Mouse (Mus musculus) T-helper 17 cell (primary cell): ENCODE measurements at regions not wholly inside any gene's neighbourhood (a gene's known extent, or its start where the extent isn't known, plus 50 kb on each side); places are given as distances from the start of the nearest gene placed in this dataset.

Experiments
- in situ Hi-C, 2 experiments: fragments of 300-600 bp; cut with MboI, MseI; formaldehyde crosslinking; loops; 1 replicate in 1 of 2; 2 replicates in 1 of 2; pipeline ENCODE4 v1.15.1; 2025; ENCODE audit warnings: high pct_unique_total_duplicates in 2 of 2

GRCm38 (mm10) chr13:118193951-118194696 is 192.3 kb upstream of the B430218F22Rik start:
- in situ Hi-C loops = loop anchor here in 1 of 2 experiments (5.0 kb wide), 1 partner anchor 653 kb away; no protein-coding TSS in a partner anchor

GRCm38 (mm10) chr13:118208146-118208545 is 178.3 kb upstream of the B430218F22Rik start:
- in situ Hi-C loops = loop anchor here in 1 of 2 experiments (25.0 kb wide), 1 partner anchor 871 kb away; no protein-coding TSS in a partner anchor

- in situ Hi-C loops = no loop called here
Measured at GRCm38 (mm10) chr13:118227354-118227753, 159.1 kb upstream of the B430218F22Rik start.

- in situ Hi-C loops = loop anchor here in 1 of 2 experiments (10.0 kb wide), 1 partner anchor 893 kb away; no protein-coding TSS in a partner anchor
Measured at GRCm38 (mm10) chr13:118237968-118238367, 148.5 kb upstream of the B430218F22Rik start.

GRCm38 (mm10) chr13:118244680-118245079 is 141.8 kb upstream of the B430218F22Rik start:
- in situ Hi-C loops = no loop called here

- in situ Hi-C loops = no loop called here
Measured at GRCm38 (mm10) chr13:118245546-118245945, 140.9 kb upstream of the B430218F22Rik start.

GRCm38 (mm10) chr13:118259606-118260005 is 126.8 kb upstream of the B430218F22Rik start:
- in situ Hi-C loops = no loop called here

GRCm38 (mm10) chr13:118262971-118263370 is 123.5 kb upstream of the B430218F22Rik start:
- in situ Hi-C loops = no loop called here

GRCm38 (mm10) chr13:118265763-118266520 is 120.5 kb upstream of the B430218F22Rik start:
- in situ Hi-C loops = no loop called here

- in situ Hi-C loops = no loop called here
Measured at GRCm38 (mm10) chr13:118272904-118273303, 113.5 kb upstream of the B430218F22Rik start.

- in situ Hi-C loops = no loop called here
Measured at GRCm38 (mm10) chr13:118280956-118281355, 105.5 kb upstream of the B430218F22Rik start.

GRCm38 (mm10) chr13:118293728-118294127 is 92.7 kb upstream of the B430218F22Rik start:
- in situ Hi-C loops = no loop called here

- in situ Hi-C loops = no loop called here
Measured at GRCm38 (mm10) chr13:118310080-118310479, 76.3 kb upstream of the B430218F22Rik start.

GRCm38 (mm10) chr13:118313676-118314075 is 72.8 kb upstream of the B430218F22Rik start:
- in situ Hi-C loops = no loop called here
